Comparison of ENCODE assay signal across 25 mouse cellular contexts in the genomic region with DNA sequence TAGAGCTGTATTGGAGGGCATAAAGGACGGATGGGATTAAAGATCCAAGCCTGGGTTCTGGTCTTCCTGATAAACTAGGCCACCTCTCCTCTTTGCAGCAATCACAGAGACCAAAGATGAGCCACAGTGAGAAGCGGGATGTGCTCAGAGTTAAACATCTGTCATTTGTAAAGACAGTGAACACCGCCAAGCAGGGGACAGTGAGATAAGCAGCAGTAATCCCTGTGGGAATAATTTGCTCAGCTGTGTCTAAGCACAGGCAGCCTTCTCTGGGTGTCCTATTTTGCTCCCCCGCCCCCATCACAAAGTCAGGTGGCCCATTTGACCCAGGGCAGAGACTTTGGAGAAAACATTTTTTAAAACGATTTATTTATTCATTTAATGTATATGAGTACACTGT.
"Had no signal": no experiment of that assay in that cellular context is flagged by ENCODE, and none has a peak within 500 bp of the region (broad histone marks: within the 10 kb centered on the region; RNA-seq: fewer than 3 reads in every experiment).

No protein-coding gene starts in this region.

- H3K27ac ChIP-seq: gastrocnemius, adult 2 months; heart, adult 2 months; heart, embryonic 10.5 days; hindbrain, embryonic 10.5 days; hindbrain, embryonic 12.5 days; hindbrain, embryonic 14.5 days; limb, embryonic 13.5 days; limb, embryonic 15.5 days; liver, embryonic 12.5 days had no signal

- H3K27me3 ChIP-seq: heart, embryonic 12.5 days; hindbrain, embryonic 12.5 days; limb, embryonic 13.5 days; limb, embryonic 15.5 days; liver, embryonic 12.5 days had no signal

- ATAC-seq: hindbrain, embryonic 16.5 days; inflammation-experienced regulatory T-cells, adult 6 months; intestine, embryonic 16.5 days; liver, embryonic 12.5 days had no signal

- H3K4me2 ChIP-seq: heart, embryonic 12.5 days; hindbrain, embryonic 12.5 days; hindbrain, embryonic 14.5 days; limb, embryonic 13.5 days; limb, embryonic 15.5 days; liver, embryonic 12.5 days had no signal

- H3K36me3 ChIP-seq: heart, embryonic 10.5 days; heart, embryonic 12.5 days; hindbrain, embryonic 10.5 days; hindbrain, embryonic 12.5 days; limb, embryonic 13.5 days; limb, embryonic 15.5 days; liver, embryonic 12.5 days had no signal

- H3K4me3 ChIP-seq: gastrocnemius, adult 2 months; heart, adult 2 months; heart, embryonic 10.5 days; heart, embryonic 12.5 days; hindbrain, embryonic 10.5 days; hindbrain, embryonic 12.5 days; layer of hippocampus, adult 2 months; limb, embryonic 13.5 days; limb, embryonic 15.5 days; liver, embryonic 12.5 days had no signal

- H3K9ac ChIP-seq: heart, embryonic 12.5 days; hindbrain, embryonic 12.5 days; hindbrain, embryonic 14.5 days; limb, embryonic 13.5 days; limb, embryonic 15.5 days; liver, embryonic 12.5 days had no signal

- H3K9me3 ChIP-seq: heart, embryonic 10.5 days; heart, embryonic 12.5 days; hindbrain, embryonic 12.5 days; limb, embryonic 13.5 days; limb, embryonic 15.5 days; liver, embryonic 12.5 days had no signal

- DNase-seq: gastrocnemius, adult 2 months; gastrocnemius, postnatal 10 days; gastrocnemius, postnatal 25 days; heart, postnatal 10 days; heart, postnatal 4 days; kidney, adult 18-20 months; kidney, adult 8-10 months; kidney, postnatal 10 days; kidney, postnatal 25 days; kidney, postnatal 4 days; layer of hippocampus, postnatal 36 days; left cerebral cortex, postnatal 4 days had no signal

- H3K4me1 ChIP-seq: limb, embryonic 13.5 days; limb, embryonic 15.5 days had no signal
